Mouse (Mus musculus): ENCODE measurements around the gene Ptgfrn.

Gene Ptgfrn

DNA sequence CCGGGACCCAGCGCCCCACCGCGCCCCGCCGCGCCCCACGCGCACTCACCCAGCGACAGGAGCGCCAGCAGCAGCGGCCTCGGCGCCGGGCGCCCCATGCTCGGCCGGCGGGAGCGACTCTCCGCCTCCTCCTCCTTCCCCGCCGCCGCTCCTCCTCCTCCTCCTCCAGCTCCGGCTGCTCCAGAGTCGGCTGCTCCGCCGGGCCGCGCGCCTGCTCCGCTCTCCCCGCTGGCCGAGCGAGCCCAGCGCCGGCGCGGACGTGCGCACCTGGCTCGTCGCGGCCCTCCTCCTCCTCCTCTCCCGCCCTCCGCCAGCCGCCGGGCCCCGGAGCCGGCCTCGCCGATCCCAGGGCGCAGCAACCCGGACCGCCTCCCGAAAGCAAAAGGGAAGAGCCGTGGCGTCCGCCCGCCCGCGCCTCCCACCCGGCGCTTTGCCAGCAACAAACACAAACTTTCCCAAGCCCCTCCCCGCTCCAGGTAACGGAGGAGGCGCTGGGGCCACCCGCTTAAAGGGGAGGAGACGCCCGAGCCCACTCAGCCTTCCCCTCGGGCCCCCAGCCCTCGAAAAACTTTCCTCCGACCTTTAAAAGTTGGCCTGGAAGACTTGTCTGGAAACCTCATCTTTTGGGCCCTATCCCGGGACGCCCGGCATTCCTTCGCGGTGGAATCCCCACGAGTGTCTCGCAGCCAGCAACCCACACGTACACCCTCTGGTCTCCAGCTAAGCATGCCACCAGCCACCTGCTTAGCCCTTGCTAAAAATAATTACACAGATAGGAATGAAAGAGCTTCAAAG, at the start of gene Ptgfrn:
TSS of gene Ptgfrn (minus strand) at position 236 of the 795 bp plus-strand sequence.
- peak; percentile 15 to 66 for DNase-seq (ENCODE audit: low spot score in 2 of 2)

DNA sequence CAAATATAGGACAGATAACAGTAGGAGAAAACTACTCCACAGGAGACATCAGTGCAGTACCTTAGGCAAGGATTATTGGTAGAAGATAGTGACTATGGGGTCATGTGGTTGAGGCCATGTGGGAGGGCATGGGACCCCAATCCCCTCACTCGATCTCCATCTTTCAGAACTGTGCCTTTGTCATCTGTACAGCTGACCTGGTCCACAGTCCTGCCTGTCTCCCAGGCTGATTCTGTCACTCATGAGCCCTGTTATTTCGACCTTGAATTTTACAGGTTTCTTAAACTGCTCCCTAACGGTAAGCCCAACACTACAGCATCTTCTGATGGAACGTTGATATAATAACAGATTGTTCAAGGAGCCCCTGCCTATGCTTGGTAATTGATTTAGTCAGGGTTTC, 49.6 kb upstream of the Ptgfrn start:
- no peak for DNase-seq (ENCODE audit: low spot score in 2 of 2)

- no peak for DNase-seq (ENCODE audit: low spot score in 2 of 2)
These were observed 44.0 kb upstream of the Ptgfrn start for GRCm38 (mm10) chr3:101154067-101154466.

- DNase-seq (ENCODE audit: low spot score in 2 of 2), result no peak
These were observed 43.3 kb upstream of the Ptgfrn start for GRCm38 (mm10) chr3:101153341-101153740.

DNA sequence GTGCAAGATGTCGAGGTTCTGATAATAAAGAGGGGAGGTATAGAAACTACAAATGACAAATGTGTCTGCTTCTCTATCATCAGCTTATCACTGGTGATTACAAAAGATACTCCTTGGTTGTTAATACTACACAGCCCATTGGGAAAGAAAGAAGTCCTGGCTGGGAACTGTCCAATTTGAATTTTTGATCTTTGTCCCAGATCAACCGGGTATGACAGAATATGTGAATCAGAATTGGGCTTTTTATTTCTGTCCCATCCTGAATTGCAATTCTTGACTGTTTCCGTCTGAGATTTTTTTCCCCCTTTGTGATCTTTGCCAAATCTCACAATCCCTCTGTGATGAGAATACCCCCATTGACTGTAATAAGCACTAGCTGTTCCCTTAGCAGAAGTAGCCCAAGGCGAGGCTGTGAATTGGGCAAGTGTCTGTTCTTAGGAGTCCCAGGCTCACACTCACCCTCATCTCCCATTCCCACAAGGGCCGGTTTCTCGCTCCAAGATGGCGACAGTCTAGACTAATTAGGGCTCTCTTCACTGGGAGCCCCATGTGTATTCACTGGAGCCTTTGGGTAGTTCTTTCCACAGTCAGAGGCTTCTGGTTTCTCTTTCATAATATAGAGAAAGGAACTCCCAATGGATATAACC, 36.2 kb upstream of the Ptgfrn start:
- DNase-seq (ENCODE audit: low spot score in 2 of 2), result no peak

GRCm38 (mm10) chr3:101145292-101146046, 35.4 kb upstream of the Ptgfrn start:
- no peak for DNase-seq (ENCODE audit: low spot score in 2 of 2)

DNA sequence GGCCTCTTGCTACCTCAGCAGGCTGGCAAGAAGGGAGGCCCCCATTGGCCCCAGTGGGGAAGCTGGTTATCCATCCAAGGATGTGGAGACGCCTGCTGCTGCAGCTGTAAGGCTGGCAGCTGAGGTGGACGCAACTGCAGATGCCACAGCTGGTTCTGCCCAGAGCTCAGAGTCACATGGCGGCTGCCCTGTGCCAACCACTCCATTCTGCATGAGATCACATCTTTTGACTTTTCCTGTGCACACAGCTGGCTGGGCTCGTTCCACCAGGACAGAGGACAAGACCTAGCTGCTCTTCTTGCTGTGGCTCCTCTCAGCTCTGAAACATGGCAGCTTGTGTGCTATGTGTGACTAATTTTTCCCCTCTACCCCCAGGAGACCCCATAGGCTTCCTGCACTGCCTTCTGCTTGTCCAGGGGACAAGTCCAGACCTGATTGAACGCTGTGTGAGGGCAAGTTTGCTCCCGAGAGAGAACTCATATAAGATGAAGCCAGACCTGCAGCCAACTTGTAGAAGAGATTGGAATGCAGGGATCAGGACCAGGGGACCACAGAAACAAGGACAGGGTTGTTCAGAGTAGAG, 34.4 kb upstream of the Ptgfrn start:
- DNase-seq (ENCODE audit: low spot score in 2 of 2), result no peak

DNA sequence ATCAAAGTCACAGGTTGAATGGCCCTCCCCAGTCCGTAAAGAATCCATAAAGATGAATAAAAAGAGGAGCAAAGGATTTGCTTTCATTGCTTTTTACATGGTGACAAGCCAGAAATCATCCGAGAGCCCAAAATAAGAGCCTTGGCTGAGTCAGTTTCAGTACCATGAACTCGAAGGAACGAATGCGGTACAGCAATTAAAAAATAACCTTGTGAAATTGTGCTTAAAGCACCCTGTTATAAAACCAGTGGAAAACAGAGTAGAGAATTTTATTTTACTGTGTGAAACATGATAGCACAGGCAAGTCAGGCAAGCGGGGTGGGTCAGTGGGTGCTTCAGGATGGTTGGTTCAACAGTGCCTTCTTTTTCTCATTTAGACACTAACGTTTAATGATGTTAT, 33.4 kb upstream of the Ptgfrn start:
- DNase-seq (ENCODE audit: low spot score in 2 of 2), result no peak

DNA sequence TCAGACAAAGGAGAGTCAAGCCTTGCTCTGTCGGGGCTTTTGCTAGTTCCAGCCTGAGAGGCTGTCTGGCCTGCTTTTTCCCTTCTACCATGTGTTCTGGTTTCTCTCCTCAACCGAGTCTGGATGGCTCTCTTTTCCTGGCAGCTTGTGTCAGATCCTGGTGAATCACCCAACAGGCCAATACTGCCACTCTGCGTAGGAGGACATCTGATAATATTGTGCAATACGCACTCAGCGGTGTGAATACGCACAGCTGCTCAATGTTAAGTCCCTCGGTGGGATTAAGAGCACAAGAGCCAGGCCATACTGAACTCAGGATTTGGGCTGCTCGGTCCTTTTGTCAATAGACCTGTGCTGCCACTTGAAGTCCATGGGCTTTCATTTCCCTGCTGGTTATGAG, 31.8 kb upstream of the Ptgfrn start:
- no peak for DNase-seq (ENCODE audit: low spot score in 2 of 2)

DNA sequence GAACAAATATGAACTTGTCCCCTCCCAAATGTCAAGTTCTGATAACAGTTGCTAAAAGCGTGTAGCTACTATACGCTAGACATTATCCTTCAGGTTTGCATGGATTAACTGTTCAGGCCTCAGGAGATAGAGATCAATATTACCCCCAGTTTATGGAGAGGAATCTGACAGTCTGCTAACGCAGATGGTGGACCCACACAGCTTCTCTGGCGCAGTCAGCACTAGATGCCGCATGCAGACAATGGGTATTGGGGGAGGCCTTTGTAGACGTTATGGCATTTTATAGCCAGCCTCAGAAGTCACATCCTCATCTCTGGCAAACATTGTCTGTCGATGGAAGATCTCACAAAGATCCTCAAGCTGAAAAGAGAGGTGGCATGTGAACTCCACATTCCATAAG, 29.9 kb upstream of the Ptgfrn start:
- DNase-seq (ENCODE audit: low spot score in 2 of 2), result no peak

DNA sequence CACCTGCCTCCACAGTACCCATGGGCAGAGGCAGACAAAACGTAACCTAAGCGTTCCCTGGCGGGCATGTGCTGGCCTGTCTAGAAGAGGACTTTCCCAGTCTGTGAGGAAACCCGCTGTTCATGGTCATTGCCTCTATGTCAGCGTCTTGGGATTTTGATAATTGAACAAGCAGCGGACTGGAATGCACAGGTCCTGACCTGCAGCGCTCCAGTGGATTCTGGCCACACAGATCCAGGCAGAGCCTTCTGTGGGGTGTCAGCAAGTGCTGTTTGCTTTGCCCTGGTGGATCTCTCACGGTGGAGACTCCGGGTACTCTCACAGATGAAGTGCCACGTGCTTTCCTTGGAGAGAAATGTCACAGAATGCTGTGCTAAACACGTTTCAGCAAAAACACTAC, 26.4 kb upstream of the Ptgfrn start:
- DNase-seq (ENCODE audit: low spot score in 2 of 2), result no peak

DNA sequence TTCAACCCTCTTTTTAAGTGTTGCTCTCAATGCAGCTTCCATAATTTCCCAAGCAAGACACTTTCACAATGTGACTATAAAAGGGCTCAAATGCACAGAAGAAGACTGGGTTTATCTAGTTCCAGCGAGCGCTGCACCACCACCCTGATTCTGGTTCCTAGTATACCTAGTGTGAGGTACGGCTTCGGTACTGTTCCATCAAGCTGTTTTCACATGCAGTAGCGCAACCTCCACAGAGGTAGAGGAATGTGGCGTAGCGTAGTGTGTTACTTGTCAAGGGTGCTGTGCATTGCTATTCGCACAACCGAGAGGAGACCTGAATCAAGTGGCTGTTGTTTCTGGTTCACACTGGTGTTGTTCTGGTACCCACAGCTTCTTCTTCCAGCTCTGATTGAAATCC, 24.8 kb upstream of the Ptgfrn start:
- no peak for DNase-seq (ENCODE audit: low spot score in 2 of 2)

DNA sequence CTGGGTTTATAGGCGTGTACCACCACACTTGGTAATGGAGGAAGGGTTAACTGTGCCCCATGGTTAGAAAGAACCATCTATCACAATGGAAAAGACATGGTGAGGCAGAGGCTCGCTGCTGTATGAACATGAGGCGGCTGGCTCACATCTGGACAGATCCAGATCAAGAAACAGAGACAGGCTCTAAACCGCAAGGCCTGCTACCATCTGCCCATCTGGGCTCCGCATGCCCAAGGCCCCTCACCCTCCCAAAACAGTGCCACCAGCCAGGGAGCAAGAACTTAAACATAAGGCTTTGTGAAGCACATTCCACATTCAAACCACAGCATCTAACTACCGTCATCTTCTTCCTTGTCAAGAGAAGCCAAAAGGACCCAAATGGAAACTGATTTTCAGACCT, 22.9 kb upstream of the Ptgfrn start:
- no peak for DNase-seq (ENCODE audit: low spot score in 2 of 2)

DNA sequence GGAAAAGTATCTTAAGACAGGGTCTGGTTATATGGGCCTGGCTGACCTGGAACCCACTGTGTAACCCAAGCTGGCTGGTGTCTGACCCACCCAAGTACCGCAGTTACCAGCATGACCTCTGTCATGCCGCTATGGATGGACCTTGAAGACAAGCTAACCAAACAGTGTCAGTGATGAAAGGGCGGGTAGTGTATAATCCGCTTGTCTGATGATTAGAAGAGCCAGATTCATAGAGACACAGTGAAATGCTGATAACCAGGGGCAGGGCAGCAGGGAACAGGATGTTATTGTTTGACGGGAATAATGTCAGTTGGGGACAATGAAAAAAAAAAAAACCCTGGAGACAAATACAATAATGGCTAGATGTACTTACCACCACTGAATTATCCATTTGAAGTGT, 21.7 kb upstream of the Ptgfrn start:
- DNase-seq (ENCODE audit: low spot score in 2 of 2), result no peak

DNA sequence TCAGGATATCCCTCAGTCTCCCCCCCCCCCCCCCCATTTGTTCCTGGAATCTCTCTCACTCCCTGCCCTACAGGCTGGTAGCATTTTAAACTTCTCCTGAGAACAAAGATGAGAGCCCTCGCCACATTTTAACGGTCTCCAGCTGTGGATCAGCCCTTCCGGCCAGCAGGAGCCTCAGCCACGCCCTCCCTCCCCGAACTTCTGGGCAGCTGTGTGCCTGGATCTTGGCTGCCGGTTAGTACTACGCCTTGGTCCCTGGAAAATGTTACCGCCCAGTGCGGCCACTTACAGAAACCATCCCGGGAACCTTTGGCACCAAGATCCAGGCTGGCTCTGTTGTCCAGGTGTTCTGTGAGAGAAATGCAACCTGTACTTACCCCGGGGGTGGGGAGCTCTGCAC, 20.4 kb upstream of the Ptgfrn start:
- peak in 1 of 2 experiments; percentile 19 for DNase-seq (ENCODE audit: low spot score in 2 of 2)

DNA sequence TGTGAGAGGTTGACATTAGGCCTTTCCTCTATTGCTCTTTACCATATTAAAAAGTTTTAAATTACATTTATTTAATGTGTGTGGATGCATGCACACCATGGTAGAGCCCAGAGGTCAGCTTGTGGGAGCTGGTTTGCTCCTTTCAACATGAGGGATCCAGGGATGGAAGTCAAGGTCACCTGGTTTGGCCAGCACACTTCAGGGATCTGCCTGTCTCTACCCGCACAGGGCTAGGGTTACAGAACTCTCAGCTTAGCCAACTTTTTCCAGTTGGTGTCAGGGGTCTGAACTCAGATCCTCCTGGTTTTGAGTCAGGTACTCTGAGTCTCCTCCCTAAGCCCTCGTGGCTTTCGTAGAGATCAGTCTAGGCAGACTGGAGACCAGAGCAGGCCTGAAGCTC, 19.5 kb upstream of the Ptgfrn start:
- no peak for DNase-seq (ENCODE audit: low spot score in 2 of 2)

DNA sequence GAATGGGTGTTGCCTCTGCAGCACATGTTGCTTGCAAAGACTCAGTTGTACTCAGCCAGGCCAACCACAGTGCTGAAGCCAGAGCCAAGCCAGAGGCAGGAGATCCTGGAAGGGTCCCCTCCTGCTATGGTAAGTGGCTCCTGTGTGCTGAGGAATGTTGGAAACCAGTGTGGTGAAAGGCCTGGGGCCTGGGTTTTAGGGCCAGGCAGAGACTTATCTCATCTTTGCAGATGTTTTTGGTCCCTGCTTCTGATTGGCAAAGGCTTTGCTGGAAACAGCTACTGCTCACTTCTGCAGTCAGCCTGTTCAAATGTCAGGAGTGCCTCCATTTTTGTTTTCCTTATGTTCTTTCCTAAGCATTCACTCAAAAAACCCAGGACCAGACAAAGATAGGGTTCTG, 19.0 kb upstream of the Ptgfrn start:
- DNase-seq (ENCODE audit: low spot score in 2 of 2), result no peak

DNA sequence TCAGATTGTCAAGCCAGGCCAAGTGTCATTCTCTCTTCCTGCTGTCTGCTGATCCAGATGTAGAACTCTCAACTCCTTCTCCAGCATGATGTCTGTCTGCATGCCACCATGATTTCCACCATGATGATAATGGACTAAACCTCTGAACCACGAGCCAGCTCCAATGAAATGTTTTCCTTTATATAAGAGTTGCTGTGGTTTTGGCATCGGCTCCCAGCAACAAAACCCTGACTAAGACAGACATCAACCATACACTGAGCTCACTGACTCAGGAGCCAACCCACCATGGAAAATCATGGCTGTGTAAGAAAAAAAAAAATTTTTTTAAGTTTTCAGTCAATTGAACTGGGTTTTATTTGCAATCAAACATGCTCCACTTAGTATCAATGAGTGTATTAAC, 17.7 kb upstream of the Ptgfrn start:
- DNase-seq (ENCODE audit: low spot score in 2 of 2), result no peak

- DNase-seq (ENCODE audit: low spot score in 2 of 2), result no peak
These were observed 14.6 kb upstream of the Ptgfrn start for GRCm38 (mm10) chr3:101124716-101125115.

DNA sequence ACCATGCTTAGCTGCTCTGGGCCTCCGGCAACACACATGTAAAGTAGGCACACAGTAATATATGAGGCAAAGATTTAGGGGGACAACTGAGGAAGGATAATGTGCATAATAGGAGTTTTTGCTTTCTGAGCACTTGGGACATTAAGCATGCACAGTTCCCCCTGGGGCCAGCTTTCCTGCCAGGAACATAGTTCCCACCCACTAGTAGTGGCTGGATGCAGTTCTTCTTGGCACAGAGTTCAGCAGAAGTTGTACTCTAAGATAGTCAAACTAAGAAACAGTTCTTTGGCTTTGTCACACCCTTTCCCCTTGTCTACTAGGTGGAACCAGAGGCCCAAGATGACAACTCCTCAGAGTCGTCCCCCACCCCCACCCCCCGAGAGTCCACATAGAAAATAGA, 12.4 kb upstream of the Ptgfrn start:
- DNase-seq (ENCODE audit: low spot score in 2 of 2), result no peak

GRCm38 (mm10) chr3:101117774-101118173, 7.7 kb upstream of the Ptgfrn start:
- no peak for DNase-seq (ENCODE audit: low spot score in 2 of 2)

DNA sequence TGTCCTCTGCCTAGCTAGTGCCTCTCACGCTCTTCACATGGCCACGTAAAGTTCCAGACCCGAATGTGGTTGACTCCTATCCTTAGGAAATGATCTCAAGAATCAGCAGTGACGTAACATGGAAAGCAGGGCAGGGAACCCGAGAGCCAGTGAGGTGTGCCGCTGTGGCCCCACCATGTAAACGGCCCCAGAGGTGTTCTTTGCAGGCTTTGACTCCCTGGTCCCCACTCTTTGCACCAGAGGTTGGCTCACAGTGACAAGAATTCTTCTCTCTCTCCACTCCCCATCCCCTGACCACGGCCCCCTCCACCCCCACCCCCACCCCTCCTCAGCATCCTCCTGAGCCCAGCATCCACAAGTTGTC, 7.3 kb upstream of the Ptgfrn start:
- DNase-seq (ENCODE audit: low spot score in 2 of 2), result no peak

Data from spleen, postnatal 4 days (tissue).